Comparison of ENCODE assay signal across 7 mouse cellular contexts in the genomic region with DNA sequence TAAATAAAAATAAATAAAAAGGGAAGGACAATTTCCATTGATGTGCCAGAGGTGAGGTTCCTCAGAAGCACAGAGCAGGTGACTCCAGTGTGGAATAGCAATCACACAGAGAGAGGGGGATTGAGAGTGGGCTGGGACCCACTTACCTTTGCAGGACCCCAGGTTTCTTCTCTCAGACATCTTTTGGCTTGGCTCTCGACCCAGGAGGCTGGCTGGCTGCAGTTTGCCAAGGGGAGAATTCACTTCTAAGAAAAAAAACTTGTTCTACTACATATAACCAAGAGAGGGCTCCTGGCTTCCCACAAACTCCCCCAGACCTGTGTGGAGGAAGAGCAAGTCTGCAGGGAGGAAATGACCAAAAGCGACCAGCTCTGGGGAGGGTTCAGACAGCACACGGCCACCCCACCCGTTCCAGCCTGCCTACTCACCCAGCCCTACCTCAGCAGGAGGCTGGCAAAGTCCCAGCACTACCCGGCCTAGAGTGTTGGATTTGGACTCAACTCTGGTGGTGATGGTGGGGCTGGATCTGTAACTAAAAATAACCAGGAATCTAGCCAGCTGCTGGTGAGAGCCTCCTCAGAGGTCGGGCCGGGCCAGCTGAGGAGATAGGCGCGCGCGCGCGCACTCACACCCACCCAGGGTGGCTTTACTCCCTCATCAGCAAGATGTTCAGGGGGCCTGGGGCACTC. TPM values are rescaled to one million over a fixed set of nuclear protein-coding genes. Genes with fewer than 3 reads are reported as not detected.
DNase-seq lines count a peak whose midpoint lies in the region; ATAC-seq and TF ChIP-seq lines count a peak whose summit lies in the region.

No protein-coding gene starts in this region.

- peak overlapping the region; percentile 100 for H3K27ac ChIP-seq in forebrain, embryonic 11.5 days (ENCODE audit: low read depth, low read length)
- peak overlapping the region; percentile 47; the same call in 1 of the 2 replicates for H3K27ac ChIP-seq in limb, embryonic 11.5 days (replicated peaks; ENCODE audit: low read depth, low read length)
- H3K27ac ChIP-seq in midbrain, embryonic 14.5 days (replicated peaks; ENCODE audit: low read depth, low read length): peak overlapping the region; percentile 100

- H3K4me3 ChIP-seq in E14TG2a.4 (replicated peaks; ENCODE audit: low read length): peak overlapping the region; percentile 83
- peak overlapping the region; percentile 93; the same call in 1 of the 2 replicates for H3K4me3 ChIP-seq in forebrain, embryonic 11.5 days (ENCODE audit: low read depth, low read length)
- peak overlapping the region; percentile 1; the same call in 1 of the 2 replicates for H3K4me3 ChIP-seq in limb, embryonic 11.5 days (ENCODE audit: low read depth, low read length)
- peak overlapping the region; percentile 91 for H3K4me3 ChIP-seq in midbrain, embryonic 14.5 days (replicated peaks; ENCODE audit: low read depth, low read length)

- H3K9ac ChIP-seq in forebrain, embryonic 11.5 days (ENCODE audit: low read length): peak overlapping the region; percentile 100
- H3K9ac ChIP-seq in limb, embryonic 11.5 days (ENCODE audit: low read length): 0 out of 2 replicates have a peak overlapping the region, but pooled peaks have one; percentile 17
- peak overlapping the region; percentile 100 for H3K9ac ChIP-seq in midbrain, embryonic 14.5 days (replicated peaks; ENCODE audit: low read length)

- peaks cover 26% of the 10 kb centered on the region for H3K27me3 ChIP-seq in E14TG2a.4 (ENCODE audit: insufficient read depth, low read length)
- H3K27me3 ChIP-seq in forebrain, embryonic 11.5 days (ENCODE audit: control insufficient read depth, insufficient read depth, low read length): no peaks in the 10 kb centered on the region
- no peaks in the 10 kb centered on the region for H3K27me3 ChIP-seq in limb, embryonic 11.5 days (ENCODE audit: control insufficient read depth, insufficient read depth, low read length)
- H3K27me3 ChIP-seq in midbrain, embryonic 14.5 days (ENCODE audit: control insufficient read depth, insufficient read depth, low read length): no peaks in the 10 kb centered on the region

- TF ChIP-seq CTCF in E14TG2a.4 (conservative IDR thresholded peaks at IDR 0.05; ENCODE audit: low read length): no peak

- H3K4me2 ChIP-seq in forebrain, embryonic 11.5 days (ENCODE audit: low read depth, low read length, severe bottlenecking): peak overlapping the region; percentile 100
- H3K4me2 ChIP-seq in limb, embryonic 11.5 days (ENCODE audit: low read depth, severe bottlenecking): peak overlapping the region; percentile 100
- H3K4me2 ChIP-seq in midbrain, embryonic 14.5 days (ENCODE audit: low read length): peak overlapping the region; percentile 100

- intact Hi-C loops in heart, postnatal 36 days (cut with DNase I): no loop called here

- no peak for ATAC-seq in forebrain, embryonic 11.5 days (replicated peaks; ENCODE audit: low FRiP score)
- no peak for ATAC-seq in limb, embryonic 11.5 days (ENCODE audit: insufficient number of reproducible peaks, low FRiP score, low TSS enrichment, low read depth)
- no peak for ATAC-seq in midbrain, embryonic 14.5 days (ENCODE audit: low FRiP score, low TSS enrichment)
- ATAC-seq in inflammation-experienced regulatory T-cells, adult 6 months: no peak

- DNase-seq in adrenal gland, postnatal 10 days: peak; percentile 79
- DNase-seq in forebrain, embryonic 11.5 days (ENCODE audit: low spot score): no peak
- peak; percentile 74 to 76 for DNase-seq in heart, postnatal 36 days
- no peak for DNase-seq in limb, embryonic 11.5 days (ENCODE audit: low spot score)
- DNase-seq in midbrain, embryonic 14.5 days: peak; percentile 33

- H3K4me1 ChIP-seq in E14TG2a.4 (replicated peaks; ENCODE audit: low read depth, low read length): peaks cover 62% of the 10 kb centered on the region
- H3K4me1 ChIP-seq in forebrain, embryonic 11.5 days (replicated peaks; ENCODE audit: control insufficient read depth, insufficient read depth, low read length): peaks cover 57% of the 10 kb centered on the region
- peaks cover 58% of the 10 kb centered on the region for H3K4me1 ChIP-seq in limb, embryonic 11.5 days (ENCODE audit: control insufficient read depth, insufficient read depth, low read length)
- peaks cover 63% of the 10 kb centered on the region for H3K4me1 ChIP-seq in midbrain, embryonic 14.5 days (ENCODE audit: control insufficient read depth, insufficient read depth, low read length)

- H3K9me3 ChIP-seq in E14TG2a.4 (ENCODE audit: low read length): no peaks in the 10 kb centered on the region
- H3K9me3 ChIP-seq in forebrain, embryonic 11.5 days (ENCODE audit: control insufficient read depth, low read length): no peaks in the 10 kb centered on the region
- H3K9me3 ChIP-seq in limb, embryonic 11.5 days (ENCODE audit: control insufficient read depth, low read length): no peaks in the 10 kb centered on the region
- no peaks in the 10 kb centered on the region for H3K9me3 ChIP-seq in midbrain, embryonic 14.5 days (ENCODE audit: control insufficient read depth, low read length)

- H3K36me3 ChIP-seq in E14TG2a.4 (ENCODE audit: insufficient read depth, low read length): peaks cover 24% of the 10 kb centered on the region
- no peaks in the 10 kb centered on the region for H3K36me3 ChIP-seq in forebrain, embryonic 11.5 days (ENCODE audit: control insufficient read depth, insufficient read depth, low read length)
- H3K36me3 ChIP-seq in limb, embryonic 11.5 days (ENCODE audit: control insufficient read depth, insufficient read depth, low read length): peaks cover 6% of the 10 kb centered on the region
- H3K36me3 ChIP-seq in midbrain, embryonic 14.5 days (ENCODE audit: control insufficient read depth, insufficient read depth, low read length): peaks cover 76% of the 10 kb centered on the region

- 32% methylated on average over 13 of the region's 13 CpGs for WGBS in forebrain, embryonic 11.5 days
- 50% methylated on average over 13 of the region's 13 CpGs for WGBS in limb, embryonic 11.5 days
- WGBS in midbrain, embryonic 14.5 days: 21% methylated on average over 13 of the region's 13 CpGs

RNA-seq across cellular contexts. Expression of gene Rhof, which starts 1.8 kb away (rescaled TPM):
- 1 to 10 TPM; 1.6 to 1.8 TPM for total RNA-seq in adrenal gland, postnatal 10 days (2021)
- polyA plus RNA-seq in forebrain, embryonic 11.5 days (2014; fragmentation: Nextera tagmentation; extraction: Ambion mirVana): 1.2 and 1.9 TPM in 2 replicates
- under 1 TPM; 0.44 to 0.68 TPM for total RNA-seq in heart, postnatal 36 days (2021)
- 2.9 and 3.6 TPM in 2 replicates for polyA plus RNA-seq in limb, embryonic 11.5 days (2014; fragmentation: Nextera tagmentation; extraction: Ambion mirVana)
- 7.1 and 8.9 TPM in 2 replicates for polyA plus RNA-seq in midbrain, embryonic 14.5 days (2014; fragmentation: Nextera tagmentation; extraction: Ambion mirVana)
- polyA plus RNA-seq in inflammation-experienced regulatory T-cells, adult 6 months (2017; shearing (Covaris generic)): 10 to 100 TPM; 62.4 to 71.7 (median 66.6) TPM

RNA-seq across cellular contexts. Expression of gene Setd1b, which starts 7.7 kb away (rescaled TPM):
- 10 to 100 TPM; 19.5 to 27.4 TPM for total RNA-seq in adrenal gland, postnatal 10 days (2021)
- polyA plus RNA-seq in forebrain, embryonic 11.5 days (2014; fragmentation: Nextera tagmentation; extraction: Ambion mirVana): 13.9 and 15.0 TPM in 2 replicates
- total RNA-seq in heart, postnatal 36 days (2021): 10 to 100 TPM; 18.5 to 21.5 TPM
- 12.0 and 14.0 TPM in 2 replicates for polyA plus RNA-seq in limb, embryonic 11.5 days (2014; fragmentation: Nextera tagmentation; extraction: Ambion mirVana)
- 14.2 and 15.0 TPM in 2 replicates for polyA plus RNA-seq in midbrain, embryonic 14.5 days (2014; fragmentation: Nextera tagmentation; extraction: Ambion mirVana)
- 10 to 100 TPM; 13.0 to 17.7 (median 16.0) TPM for polyA plus RNA-seq in inflammation-experienced regulatory T-cells, adult 6 months (2017; shearing (Covaris generic))

RNA-seq across cellular contexts. Expression of gene Psmd9, which starts 34.9 kb away (rescaled TPM):
- 10 to 100 TPM; 29.0 to 29.4 TPM for total RNA-seq in adrenal gland, postnatal 10 days (2021)
- polyA plus RNA-seq in forebrain, embryonic 11.5 days (2014; fragmentation: Nextera tagmentation; extraction: Ambion mirVana): 68.5 and 77.8 TPM in 2 replicates
- 10 to 100 TPM; 14.1 to 18.3 TPM for total RNA-seq in heart, postnatal 36 days (2021)
- 82.6 and 85.8 TPM in 2 replicates for polyA plus RNA-seq in limb, embryonic 11.5 days (2014; fragmentation: Nextera tagmentation; extraction: Ambion mirVana)
- polyA plus RNA-seq in midbrain, embryonic 14.5 days (2014; fragmentation: Nextera tagmentation; extraction: Ambion mirVana): 51.3 and 61.2 TPM in 2 replicates
- polyA plus RNA-seq in inflammation-experienced regulatory T-cells, adult 6 months (2017; shearing (Covaris generic)): 10 to 100 TPM; 36.1 to 40.9 (median 39.8) TPM

RNA-seq across cellular contexts. Expression of gene Hpd, which starts 48.2 kb away (rescaled TPM):
- 100 to 1,000 TPM in 1 of 2 experiments, 10 to 100 TPM in 1; 65.8 to 142 TPM for total RNA-seq in adrenal gland, postnatal 10 days (2021)
- not detected in 2 replicates for polyA plus RNA-seq in forebrain, embryonic 11.5 days (2014; fragmentation: Nextera tagmentation; extraction: Ambion mirVana)
- total RNA-seq in heart, postnatal 36 days (2021): not detected
- not detected in 2 replicates for polyA plus RNA-seq in limb, embryonic 11.5 days (2014; fragmentation: Nextera tagmentation; extraction: Ambion mirVana)
- polyA plus RNA-seq in midbrain, embryonic 14.5 days (2014; fragmentation: Nextera tagmentation; extraction: Ambion mirVana): not detected in 2 replicates
- not detected for polyA plus RNA-seq in inflammation-experienced regulatory T-cells, adult 6 months (2017; shearing (Covaris generic))

Comparison
In these comparisons a context has a peak if more than half of its experiments do, and no peak if none do; other contexts are left out.
1. H3K4me3 ChIP-seq: peak in every context shown above with its lines; median percentile 93 in forebrain, embryonic 11.5 days; 91 in midbrain, embryonic 14.5 days; 83 in E14TG2a.4; 1 in limb, embryonic 11.5 days.
2. DNase-seq: peak in adrenal gland, postnatal 10 days (single experiment), heart, postnatal 36 days (2 of 2) and midbrain, embryonic 14.5 days (single experiment); none in forebrain, embryonic 11.5 days (single experiment) and limb, embryonic 11.5 days (single experiment).
3. H3K27ac ChIP-seq: peak in every context shown above with its lines; median percentile 100 in forebrain, embryonic 11.5 days; 100 in midbrain, embryonic 14.5 days; 47 in limb, embryonic 11.5 days.
4. H3K9ac ChIP-seq: peak in every context shown above with its lines; median percentile 100 in forebrain, embryonic 11.5 days; 100 in midbrain, embryonic 14.5 days; 17 in limb, embryonic 11.5 days.
5. Peak in every context shown above with its lines, with median percentiles within 50 percentile points of each other: H3K4me2 ChIP-seq.